Mouse (Mus musculus): Measurements from ENCODE around the gene Zfp36l3.

DNA sequence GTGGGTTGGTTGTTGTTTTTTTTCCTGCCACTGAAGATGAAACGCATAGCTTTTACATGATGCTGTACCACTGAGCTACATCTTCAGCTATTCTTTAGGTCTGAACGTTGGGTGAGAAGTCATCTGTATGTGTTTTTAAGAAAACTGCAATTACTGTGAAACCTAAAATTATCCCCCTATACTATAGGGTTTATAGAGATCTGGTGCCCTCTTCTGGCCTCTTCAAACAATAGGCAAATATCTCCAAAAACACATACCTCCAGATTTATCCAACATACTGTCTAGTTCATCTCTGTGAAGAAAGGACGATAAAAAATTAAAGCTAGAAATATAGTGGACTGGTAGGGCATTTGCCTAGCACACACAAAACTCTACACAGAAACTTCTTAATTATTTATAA is 22.9 kb upstream of the Zfp36l3 start:
- no peak for TF ChIP-seq CTCF (IDR thresholded peaks at IDR 0.05; ENCODE audit: borderline replicate concordance, insufficient read depth, low read depth, low read length)
- TF ChIP-seq POLR2A (IDR thresholded peaks at IDR 0.05; ENCODE audit: borderline replicate concordance, insufficient read depth, low read length), result no peak
